Mouse (Mus musculus) spleen, postnatal 10 days (tissue): Measurements from ENCODE around the gene Shh.

Experiments
- DNase-seq, 2 experiments: peaks; one replicate each; pipeline ENCODE4 v3.0.0; 2021 to 2022; ENCODE audit warnings: low spot score in 2 of 2

Gene Shh

GRCm38 (mm10) chr5:28459456-28460225 lies 7.4 kb downstream of the Shh start:
- DNase-seq: no peak

GRCm38 (mm10) chr5:28458821-28459240 lies 8.2 kb downstream of the Shh start:
- no peak for DNase-seq

- DNase-seq: peak in 1 of 2 experiments; percentile 12
Observed at GRCm38 (mm10) chr5:28457921-28458641, 9.0 kb downstream of the Shh start.

- peak in 1 of 2 experiments; percentile 2 for DNase-seq
Observed at GRCm38 (mm10) chr5:28456366-28456765, 10.7 kb downstream of the Shh start.

GRCm38 (mm10) chr5:28455721-28456120 lies 11.3 kb downstream of the Shh start:
- DNase-seq: peak in 1 of 2 experiments; percentile 5

GRCm38 (mm10) chr5:28454546-28454945 lies 12.5 kb downstream of the Shh start:
- DNase-seq: peak in 1 of 2 experiments; percentile 6

- no peak for DNase-seq
Observed at GRCm38 (mm10) chr5:28453523-28453922, 13.5 kb downstream of the Shh start.

GRCm38 (mm10) chr5:28453086-28453485 lies 14.0 kb downstream of the Shh start:
- DNase-seq: peak in 1 of 2 experiments; percentile 6

- peak; percentile 59 to 81 for DNase-seq
Observed at GRCm38 (mm10) chr5:28451053-28451638, 15.9 kb downstream of the Shh start.

- peak in 1 of 2 experiments; percentile 6 for DNase-seq
Observed at GRCm38 (mm10) chr5:28450126-28450890, 16.7 kb downstream of the Shh start.

- DNase-seq: no peak
Observed at GRCm38 (mm10) chr5:28425926-28426325, 41.1 kb downstream of the Shh start.

- DNase-seq: no peak
Observed at GRCm38 (mm10) chr5:28423781-28424180, 43.3 kb downstream of the Shh start.

- DNase-seq: peak in 1 of 2 experiments; percentile 1
Observed at GRCm38 (mm10) chr5:28419640-28420265, 47.3 kb downstream of the Shh start.

GRCm38 (mm10) chr5:28418734-28419133 lies 48.3 kb downstream of the Shh start:
- no peak for DNase-seq

- DNase-seq: no peak
Observed at GRCm38 (mm10) chr5:28416029-28416428, 51.0 kb downstream of the Shh start.

GRCm38 (mm10) chr5:28414076-28414475 lies 53.0 kb downstream of the Shh start:
- peak in 1 of 2 experiments; percentile 1 for DNase-seq

- peak in 1 of 2 experiments; percentile 1 for DNase-seq
Observed at GRCm38 (mm10) chr5:28413533-28413932, 53.5 kb downstream of the Shh start.

- DNase-seq: no peak
Observed at GRCm38 (mm10) chr5:28412006-28412685, 54.9 kb downstream of the Shh start.
